Mouse (Mus musculus) testis, adult 2 months (tissue): ENCODE results near the gene Clstn1. TPM values are rescaled to one million over a fixed set of nuclear protein-coding genes. Genes with fewer than 3 reads are reported as not detected.

Source experiments
- H3K27ac ChIP-seq: fragments of 200-500 bp; 2 replicates; pipeline ENCODE4 v1.5.1; 2012; ENCODE audit warnings: low read depth, low read length; ENCODE audit not compliant: control insufficient read depth, insufficient read depth
- H3K27me3 ChIP-seq: fragments of 200-500 bp; 2 replicates; pipeline ENCODE4 v1.6.1; 2012; ENCODE audit warnings: mild to moderate bottlenecking, low read length, moderate library complexity; ENCODE audit not compliant: control insufficient read depth, insufficient read depth
- H3K36me3 ChIP-seq: fragments of 200-500 bp; 2 replicates; pipeline ENCODE4 v1.6.1; 2012; ENCODE audit warnings: mild to moderate bottlenecking, low read length; ENCODE audit not compliant: control insufficient read depth, insufficient read depth
- H3K4me1 ChIP-seq: fragments of 200-500 bp; 2 replicates; pipeline ENCODE4 v1.6.1; 2012; ENCODE audit warnings: low read length; ENCODE audit not compliant: control insufficient read depth, insufficient read depth
- H3K4me3 ChIP-seq: fragments of 200-500 bp; 2 replicates; pipeline ENCODE4 v1.5.1; 2012; ENCODE audit warnings: low read depth, mild to moderate bottlenecking, low read length, moderate library complexity, mixed read lengths; ENCODE audit not compliant: control insufficient read depth
- CTCF ChIP-seq: fragments of 200-500 bp; IDR thresholded peaks from 2 replicates; pipeline ENCODE4 v1.5.1; 2012; ENCODE audit warnings: low read depth, mild to moderate bottlenecking, inconsistent platforms, low read length, moderate library complexity; ENCODE audit not compliant: control insufficient read depth, insufficient read depth, insufficient replicate concordance
- POLR2A ChIP-seq: fragments of 200-500 bp; IDR thresholded peaks from 2 replicates; pipeline ENCODE4 v1.6.1; 2012; ENCODE audit warnings: low read depth, mild to moderate bottlenecking, inconsistent platforms, low read length, moderate library complexity; ENCODE audit not compliant: control insufficient read depth
- polyA plus RNA-seq: library from polyadenylated mRNA; depleted of rRNA; stranded (reverse); fragments of >200 nt; gene quantifications from 2 replicates; pipeline ENCODE4 v1.2.3, GENCODE M21; 2012

Clstn1 gene
- polyA plus RNA-seq, 1 experiment, result 13.0 TPM

DNA sequence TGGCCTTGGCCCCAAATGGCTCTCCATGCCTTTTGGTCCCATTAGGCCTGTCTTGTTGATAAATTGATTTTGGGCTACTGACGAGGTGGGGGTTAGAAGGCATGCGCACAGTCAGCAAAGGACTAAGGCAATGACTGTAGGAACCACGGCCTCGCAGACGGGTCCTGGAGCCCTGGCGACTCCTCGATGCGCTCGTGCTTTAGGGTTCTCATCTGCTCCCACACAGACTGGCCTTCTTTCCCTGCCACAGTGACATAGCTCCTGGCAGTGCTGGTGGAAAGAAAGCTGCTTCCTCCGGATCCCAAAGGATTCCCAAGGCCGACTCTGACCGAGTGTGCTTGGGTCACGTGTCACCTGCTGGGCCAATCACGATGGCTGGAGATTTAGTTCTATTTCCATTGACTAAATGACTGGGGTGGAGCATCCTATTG, 11.9 kb upstream of the Clstn1 start:
- no peaks in the 10 kb centered on the region for H3K27me3 ChIP-seq
- no peak overlapping the region for H3K27ac ChIP-seq
- TF ChIP-seq CTCF, result no peak
- TF ChIP-seq POLR2A, result no peak
- H3K36me3 ChIP-seq, result no peaks in the 10 kb centered on the region
- no peak overlapping the region for H3K4me3 ChIP-seq
- peaks cover 14% of the 10 kb centered on the region for H3K4me1 ChIP-seq

DNA sequence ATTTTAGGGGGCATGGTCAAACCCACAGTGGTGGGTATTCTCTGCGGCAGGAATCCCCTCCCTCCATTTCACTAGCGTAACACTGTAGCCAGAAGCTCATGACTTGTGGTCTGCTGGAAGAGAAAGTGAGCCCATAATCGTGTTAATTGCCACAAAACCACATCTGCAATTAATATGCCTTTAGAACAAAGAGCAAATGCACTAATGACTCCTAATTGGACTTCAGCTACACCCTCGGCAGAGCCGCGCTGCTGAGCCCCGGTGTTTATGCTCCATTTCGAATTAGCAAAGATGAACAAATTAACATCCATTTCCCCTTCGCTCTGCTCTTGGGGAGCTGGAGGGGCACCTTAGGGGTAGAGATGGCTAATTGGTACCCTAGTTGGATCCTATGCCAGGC, 10.2 kb upstream of the Clstn1 start:
- Histone ChIP-seq H3K36me3 (no peaks in the 10 kb centered on the region), H3K4me3 (no peak overlapping the region), H3K4me1 (peaks cover 9% of the 10 kb centered on the region), H3K27ac (no peak overlapping the region), H3K27me3 (no peaks in the 10 kb centered on the region)
- no peak for TF ChIP-seq POLR2A
- TF ChIP-seq CTCF, result no peak

DNA sequence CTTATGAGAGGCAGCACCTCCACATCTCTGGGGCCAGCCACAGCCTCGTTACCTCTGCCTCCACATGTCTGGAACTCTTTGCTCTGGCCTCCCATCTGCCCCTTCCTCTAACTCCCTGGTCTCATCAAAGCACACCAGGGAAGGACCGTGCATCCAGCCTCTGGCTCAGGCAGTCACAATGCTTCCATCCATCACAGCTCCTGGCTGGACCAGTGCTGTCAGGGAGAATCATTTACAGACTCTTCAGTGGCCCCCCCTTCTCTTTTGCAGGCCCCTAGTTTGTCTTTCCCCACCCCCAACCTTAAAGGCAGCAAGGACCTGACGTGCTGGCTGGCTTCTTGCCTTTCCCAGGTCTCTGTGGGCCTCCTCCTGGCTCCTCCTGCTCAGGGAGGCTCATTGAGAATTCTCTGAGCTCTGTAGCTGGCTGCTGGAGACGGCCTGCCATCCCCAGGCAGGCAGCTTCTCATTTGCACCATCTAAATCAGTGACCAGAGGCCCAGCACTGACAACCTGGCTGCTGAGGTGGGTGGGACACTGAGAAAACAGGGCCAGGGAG, 9.2 kb upstream of the Clstn1 start:
- no peak overlapping the region for H3K4me3 ChIP-seq
- peaks cover 8% of the 10 kb centered on the region for H3K4me1 ChIP-seq
- TF ChIP-seq POLR2A, result no peak
- TF ChIP-seq CTCF, result no peak
- no peak overlapping the region for H3K27ac ChIP-seq
- no peaks in the 10 kb centered on the region for H3K27me3 ChIP-seq
- no peaks in the 10 kb centered on the region for H3K36me3 ChIP-seq

DNA sequence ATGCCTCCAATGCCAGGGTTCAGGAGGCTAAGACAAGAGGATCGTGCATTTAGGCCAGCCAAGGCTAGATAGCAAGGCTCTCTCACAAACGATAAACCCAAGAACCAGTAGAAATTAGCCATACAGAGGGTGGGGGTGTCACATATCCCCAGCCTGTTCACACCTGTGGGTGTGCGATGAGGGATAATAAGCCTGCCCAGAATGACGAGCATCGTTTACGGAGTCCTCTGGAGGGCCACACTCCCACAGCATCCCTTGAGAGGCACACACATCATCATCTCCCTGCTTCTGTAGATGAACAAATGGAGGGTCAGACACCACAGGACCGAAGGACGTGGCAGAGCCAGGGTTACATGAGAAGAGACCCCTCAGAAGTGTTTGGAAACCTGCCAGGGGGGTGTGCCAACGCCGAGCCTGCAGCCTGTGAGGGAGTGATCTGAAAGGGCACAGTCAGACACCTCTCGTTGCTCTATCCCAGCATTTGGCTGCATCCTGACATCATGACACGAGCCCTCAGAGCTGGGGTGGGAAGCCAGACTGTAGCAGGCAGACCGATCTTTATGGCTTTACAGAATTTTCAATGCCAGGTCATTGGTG, 8.1 kb upstream of the Clstn1 start:
- Histone ChIP-seq H3K27ac (no peak overlapping the region), H3K36me3 (no peaks in the 10 kb centered on the region), H3K4me3 (no peak overlapping the region), H3K4me1 (peaks cover 3% of the 10 kb centered on the region; the same call in 1 of the 2 replicates), H3K27me3 (no peaks in the 10 kb centered on the region)
- TF ChIP-seq POLR2A, result no peak
- no peak for TF ChIP-seq CTCF

DNA sequence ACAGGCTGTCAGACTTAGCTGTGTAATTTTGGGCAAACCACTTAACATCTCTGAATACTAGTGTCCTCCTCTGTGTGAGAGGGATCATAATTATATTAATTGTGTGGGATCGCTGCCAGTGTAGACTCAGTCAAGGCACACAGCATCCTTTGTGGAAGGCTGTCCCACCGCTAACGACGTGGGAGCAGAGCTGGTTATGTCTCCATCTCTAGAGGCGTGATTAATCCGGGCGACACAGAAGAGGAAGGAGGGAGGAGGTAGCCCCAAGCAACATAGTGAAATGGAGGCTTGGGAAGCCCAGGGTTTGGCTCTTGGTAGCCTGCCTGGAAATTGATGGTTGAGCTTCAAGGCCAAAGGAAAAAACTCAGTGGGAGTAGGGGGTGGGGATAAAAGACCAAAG, 7.4 kb upstream of the Clstn1 start:
- H3K4me1 ChIP-seq, result peaks cover 3% of the 10 kb centered on the region; the same call in 1 of the 2 replicates
- no peak overlapping the region for H3K27ac ChIP-seq
- H3K36me3 ChIP-seq, result no peaks in the 10 kb centered on the region
- TF ChIP-seq POLR2A (no peak), CTCF (no peak)
- H3K27me3 ChIP-seq, result no peaks in the 10 kb centered on the region
- H3K4me3 ChIP-seq, result no peak overlapping the region

DNA sequence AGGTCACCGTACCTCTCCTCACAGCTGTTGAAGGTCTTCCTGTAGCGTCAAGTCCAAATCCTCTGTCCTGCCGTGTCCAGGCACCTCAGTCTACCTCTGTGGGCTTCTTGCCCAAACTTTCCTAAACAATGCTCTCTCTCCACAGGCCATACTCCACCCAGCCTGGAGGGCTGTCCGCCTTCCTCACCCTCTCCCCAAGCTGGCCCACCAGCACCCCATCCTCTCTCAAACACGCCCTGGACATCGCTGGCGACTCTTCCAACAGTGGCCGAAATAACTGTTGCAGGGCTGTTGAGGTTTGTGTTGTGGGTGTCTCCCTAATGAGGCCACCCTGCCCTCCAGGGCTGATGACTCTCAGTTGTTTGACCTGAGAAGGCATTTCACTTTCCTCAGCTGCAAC, 1.0 kb upstream of the Clstn1 start:
- TF ChIP-seq CTCF (no peak), POLR2A (no peak)
- H3K27me3 ChIP-seq, result no peaks in the 10 kb centered on the region
- H3K36me3 ChIP-seq, result no peaks in the 10 kb centered on the region
- peaks cover 13% of the 10 kb centered on the region for H3K4me1 ChIP-seq
- no peak overlapping the region for H3K4me3 ChIP-seq
- H3K27ac ChIP-seq, result no peak overlapping the region

DNA sequence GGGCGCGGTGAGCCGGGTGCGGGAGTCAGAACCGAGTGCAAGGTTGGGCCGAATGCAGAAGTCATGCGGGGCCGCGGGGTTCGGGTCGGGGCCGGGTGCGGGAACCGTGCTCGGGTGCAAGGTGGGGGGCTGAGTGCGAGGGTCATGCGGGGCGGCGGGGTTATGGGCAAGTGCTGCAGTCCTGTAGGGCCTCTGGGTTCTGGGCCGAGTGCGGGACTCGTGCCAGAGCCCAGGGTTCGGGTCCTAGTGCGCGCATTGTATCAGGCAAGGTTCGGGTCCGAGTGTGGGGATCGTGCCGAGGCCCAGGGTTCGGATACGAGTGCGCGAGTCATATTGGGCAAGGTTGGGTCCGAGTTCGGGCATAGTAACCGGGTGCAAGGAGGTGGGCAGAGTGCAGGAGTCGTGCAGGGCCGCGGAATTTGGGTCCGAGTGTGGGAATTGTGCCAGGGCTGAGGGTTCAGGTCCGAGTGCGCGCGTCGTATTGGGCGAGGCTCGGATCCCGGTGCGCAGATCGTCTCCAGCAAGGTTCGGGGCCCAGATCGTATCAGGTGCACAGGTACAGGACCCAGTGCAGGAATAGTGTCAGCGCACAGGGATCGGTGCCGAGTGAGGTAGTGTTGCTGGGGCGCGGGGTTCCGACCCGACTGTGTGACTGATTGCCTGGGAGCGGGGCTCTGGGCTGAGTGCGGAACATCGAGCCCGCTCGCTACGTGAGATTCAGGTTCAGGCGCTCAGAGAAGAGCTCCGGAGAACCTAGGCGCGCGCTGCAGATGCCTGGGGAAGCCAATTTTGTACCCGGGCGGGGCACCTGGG, 721 bp downstream of the Clstn1 start:
- peak overlapping the region; percentile 85 for H3K4me3 ChIP-seq
- H3K36me3 ChIP-seq, result no peaks in the 10 kb centered on the region
- H3K27ac ChIP-seq, result peak overlapping the region; percentile 37; the same call in 1 of the 2 replicates
- peaks cover 13% of the 10 kb centered on the region for H3K4me1 ChIP-seq
- TF ChIP-seq CTCF (no peak), POLR2A (no peak)
- H3K27me3 ChIP-seq, result no peaks in the 10 kb centered on the region
